Mouse (Mus musculus) cerebellum, adult 2 months (tissue): ENCODE data around the gene Ccnd3. TPM values are rescaled to one million over a fixed set of nuclear protein-coding genes. Genes with fewer than 3 reads are reported as not detected.

Experiments
- DNase-seq, 2 experiments: peaks; one replicate each; pipeline ENCODE4 v3.0.0; 2021
- H3K27ac ChIP-seq: fragments of 200-500 bp; 2 replicates; pipeline ENCODE4 v1.5.1; 2012; ENCODE audit warnings: low read length, control low read depth, inconsistent platforms; ENCODE audit not compliant: insufficient read depth
- H3K27me3 ChIP-seq: fragments of 200-500 bp; 2 replicates; pipeline ENCODE4 v1.6.1; 2012; ENCODE audit warnings: inconsistent platforms, mild to moderate bottlenecking, low read length, moderate library complexity; ENCODE audit not compliant: control insufficient read depth, insufficient read depth
- H3K4me1 ChIP-seq: fragments of 200-500 bp; 2 replicates; pipeline ENCODE4 v1.6.1; 2011; ENCODE audit warnings: low read length; ENCODE audit not compliant: control insufficient read depth, insufficient read depth
- H3K4me3 ChIP-seq: fragments of 200-500 bp; replicated peaks from 2 replicates; pipeline ENCODE3; 2011; ENCODE audit warnings: mild to moderate bottlenecking, low read depth, low read length, control low read depth; ENCODE audit not compliant: insufficient read depth
- CTCF ChIP-seq: fragments of 200-500 bp; IDR thresholded peaks from 2 replicates; pipeline ENCODE4 v1.5.1; 2011; ENCODE audit warnings: low read depth, mild to moderate bottlenecking, control low read depth, low read length, moderate library complexity, borderline replicate concordance; ENCODE audit not compliant: insufficient read depth
- POLR2A ChIP-seq: fragments of 200-500 bp; IDR thresholded peaks from 2 replicates; pipeline ENCODE4 v1.6.1; 2011; ENCODE audit warnings: low read length, control low read depth, borderline replicate concordance; ENCODE audit not compliant: insufficient read depth
- WGBS: fragments of 180-500 bp; shearing (Covaris S2); methylation state at CpG from one replicate; pipeline ENCODE4 v1.1.7; 2018; 5-methylcytosine and 5-hydroxymethylcytosine counted together
- polyA plus RNA-seq: library from polyadenylated mRNA; depleted of rRNA; stranded (reverse); fragments of >200 nt; gene quantifications from 2 replicates; pipeline ENCODE4 v1.2.3, GENCODE M21; 2012

Gene Ccnd3
- polyA plus RNA-seq, 1 experiment = 50.5 TPM

GRCm38 (mm10) chr17:47511111-47512020 is 6.5 kb downstream of the Ccnd3 start:
- Histone ChIP-seq H3K4me1 (no peaks in the 10 kb centered on the region; the same call in 1 of the 2 replicates), H3K4me3 (no peak overlapping the region), H3K27me3 (no peaks in the 10 kb centered on the region), H3K27ac (no peak overlapping the region)
- TF ChIP-seq CTCF (peak; percentile 54; the same call in 1 of the 2 replicates), POLR2A (no peak)
- WGBS = 21% methylated on average over 25 of the region's 25 CpGs
- peak; percentile 85 to 86 for DNase-seq

- no peak overlapping the region for H3K27ac ChIP-seq
- WGBS = 63% methylated on average over 10 of the region's 10 CpGs
- TF ChIP-seq POLR2A (no peak), CTCF (no peak)
These were observed 8.3 kb downstream of the Ccnd3 start for GRCm38 (mm10) chr17:47512956-47513775.

GRCm38 (mm10) chr17:47515180-47515844 is 10.5 kb downstream of the Ccnd3 start:
- 69% methylated on average over 7 of the region's 7 CpGs for WGBS

More at GRCm38 (mm10) chr17:47512956-47513775, 8.3 kb downstream of the Ccnd3 start:
- H3K27me3 ChIP-seq = no peaks in the 10 kb centered on the region
- DNase-seq = no peak
- no peaks in the 10 kb centered on the region; the same call in 1 of the 2 replicates for H3K4me1 ChIP-seq
- no peak overlapping the region for H3K4me3 ChIP-seq

GRCm38 (mm10) chr17:47516232-47516631 is 11.4 kb downstream of the Ccnd3 start:
- TF ChIP-seq CTCF (no peak), POLR2A (no peak)
- DNase-seq = no peak
- no peak overlapping the region for H3K27ac ChIP-seq
- 93% methylated on average over 3 of the region's 3 CpGs for WGBS
- H3K4me3 ChIP-seq = no peak overlapping the region
- H3K4me1 ChIP-seq = no peaks in the 10 kb centered on the region
- H3K27me3 ChIP-seq = no peaks in the 10 kb centered on the region

More at GRCm38 (mm10) chr17:47515180-47515844, 10.5 kb downstream of the Ccnd3 start:
- no peak overlapping the region for H3K27ac ChIP-seq
- no peaks in the 10 kb centered on the region for H3K27me3 ChIP-seq
- H3K4me1 ChIP-seq = no peaks in the 10 kb centered on the region
- TF ChIP-seq CTCF (no peak), POLR2A (no peak)
- H3K4me3 ChIP-seq = no peak overlapping the region
- DNase-seq = no peak

GRCm38 (mm10) chr17:47518205-47518604 is 13.4 kb downstream of the Ccnd3 start:
- TF ChIP-seq CTCF (no peak), POLR2A (no peak)
- no peak overlapping the region for H3K27ac ChIP-seq
- no peaks in the 10 kb centered on the region for H3K27me3 ChIP-seq
- no peak overlapping the region for H3K4me3 ChIP-seq
- H3K4me1 ChIP-seq = no peaks in the 10 kb centered on the region
- 32% methylated on average over 8 of the region's 8 CpGs for WGBS
- no peak for DNase-seq

- Histone ChIP-seq H3K27me3 (no peaks in the 10 kb centered on the region), H3K4me1 (no peaks in the 10 kb centered on the region), H3K4me3 (no peak overlapping the region), H3K27ac (no peak overlapping the region)
- TF ChIP-seq CTCF = no peak
- no peak for TF ChIP-seq POLR2A
- WGBS = 6% methylated on average over 17 of the region's 17 CpGs
- DNase-seq = no peak
These were observed 16.9 kb downstream of the Ccnd3 start for GRCm38 (mm10) chr17:47521551-47522258.

- TF ChIP-seq CTCF = no peak
- no peak for TF ChIP-seq POLR2A
- no peak overlapping the region for H3K27ac ChIP-seq
- no peak overlapping the region for H3K4me3 ChIP-seq
- no peak for DNase-seq
- H3K27me3 ChIP-seq = no peaks in the 10 kb centered on the region
- 69% methylated on average over 4 of the region's 4 CpGs for whole genome bisulfite sequencing
- H3K4me1 ChIP-seq = no peaks in the 10 kb centered on the region
These were observed 17.7 kb downstream of the Ccnd3 start for GRCm38 (mm10) chr17:47522536-47522935.
